Mouse (Mus musculus) liver, embryonic 12.5 days (tissue): Measurements from ENCODE around the gene Zfx. TPM values are rescaled to one million over a fixed set of nuclear protein-coding genes. Genes with fewer than 3 reads are reported as not detected.

Experiments used
- ATAC-seq: fragments of 200-750 bp; cut with Nextera tagmentation; 2 replicates; pipeline ENCODE4 v1.8.0; 2017; ENCODE audit warnings: moderate number of reproducible peaks, mild to moderate bottlenecking, moderate library complexity
- H3K27ac ChIP-seq: fragments of 300-500 bp; sonication (generic); 2 replicates; pipeline ENCODE4 v1.5.1; 2016; ENCODE audit warnings: mild to moderate bottlenecking
- H3K27me3 ChIP-seq: fragments of 300-500 bp; sonication (generic); replicated peaks from 2 replicates; pipeline ENCODE4 v1.6.1; 2016; ENCODE audit warnings: mild to moderate bottlenecking, moderate library complexity
- H3K36me3 ChIP-seq: fragments of 300-500 bp; sonication (generic); 2 replicates; pipeline ENCODE4 v1.6.1; 2016; ENCODE audit warnings: mild to moderate bottlenecking, moderate library complexity
- H3K4me1 ChIP-seq: fragments of 300-500 bp; sonication (generic); 2 replicates; pipeline ENCODE4 v1.6.1; 2016
- H3K4me2 ChIP-seq: fragments of 300-500 bp; sonication (generic); 2 replicates; pipeline ENCODE4 v1.6.1; 2016; ENCODE audit warnings: mild to moderate bottlenecking, moderate library complexity
- H3K4me3 ChIP-seq: fragments of 300-500 bp; sonication (generic); 2 replicates; pipeline ENCODE4 v1.5.1; 2016; ENCODE audit warnings: mild to moderate bottlenecking, moderate library complexity
- H3K9ac ChIP-seq: fragments of 300-500 bp; sonication (generic); 2 replicates; pipeline ENCODE4 v1.6.1; 2016; ENCODE audit warnings: mild to moderate bottlenecking, moderate library complexity
- H3K9me3 ChIP-seq: fragments of 300-500 bp; sonication (generic); replicated peaks from 2 replicates; pipeline ENCODE4 v1.6.1; 2016; ENCODE audit warnings: mild to moderate bottlenecking, moderate library complexity
- WGBS: fragments of 180-500 bp; shearing (Covaris S2); methylation state at CpG from one replicate; pipeline ENCODE4 v1.1.7; 2016; ENCODE audit not compliant: insufficient replicate concordance; 5-methylcytosine and 5-hydroxymethylcytosine counted together
- polyA plus RNA-seq: library from polyadenylated mRNA; unstranded; fragments of >200 nt; fragmentation: Nextera tagmentation; extraction: Ambion mirVana; gene quantifications from 2 replicates; pipeline ENCODE4 v1.2.1, GENCODE M21; 2016

Zfx gene
- polyA plus RNA-seq = 16.0 and 16.3 TPM in 2 replicates

- no peaks in the 10 kb centered on the region for H3K36me3 ChIP-seq
- WGBS = 13% methylated on average over 51 of the region's 82 CpGs
- peak within 1 kb of the TSS; percentile 92 for H3K9ac ChIP-seq
- H3K4me3 ChIP-seq = peak within 1 kb of the TSS; percentile 75
- H3K27ac ChIP-seq = peak within 1 kb of the TSS; percentile 98
- ATAC-seq = peak; percentile 78
- H3K4me2 ChIP-seq = peak within 1 kb of the TSS; percentile 76
- peaks cover 47% of the 10 kb centered on the region for H3K27me3 ChIP-seq
- peaks cover 12% of the 10 kb centered on the region for H3K4me1 ChIP-seq
- H3K9me3 ChIP-seq = no peaks in the 10 kb centered on the region
Observed at GRCm38 (mm10) chrX:94123059-94123839, at the start of gene Zfx. Gene Zfx (minus strand): TSS chrX:94123702.

GRCm38 (mm10) chrX:94169348-94169747 lies 45.8 kb upstream of the Zfx start:
- no peak overlapping the region for H3K4me3 ChIP-seq
- H3K4me1 ChIP-seq = no peaks in the 10 kb centered on the region
- no peaks in the 10 kb centered on the region for H3K9me3 ChIP-seq
- no peak overlapping the region for H3K4me2 ChIP-seq
- no peak overlapping the region for H3K27ac ChIP-seq
- no peak overlapping the region for H3K9ac ChIP-seq
- no peak for ATAC-seq
- WGBS = 52% methylated on average over 6 of the region's 6 CpGs
- H3K36me3 ChIP-seq = no peaks in the 10 kb centered on the region
- peaks cover 14% of the 10 kb centered on the region; the same call in 1 of the 2 replicates for H3K27me3 ChIP-seq

- Histone ChIP-seq H3K4me3 (no peak overlapping the region), H3K36me3 (no peaks in the 10 kb centered on the region), H3K27me3 (peaks cover 43% of the 10 kb centered on the region), H3K4me1 (no peaks in the 10 kb centered on the region), H3K27ac (no peak overlapping the region), H3K9me3 (no peaks in the 10 kb centered on the region), H3K4me2 (no peak overlapping the region), H3K9ac (no peak overlapping the region)
- 58% methylated on average over 11 of the region's 11 CpGs for WGBS
- ATAC-seq = no peak
Observed at GRCm38 (mm10) chrX:94152251-94152830, 28.8 kb upstream of the Zfx start.

GRCm38 (mm10) chrX:94150471-94150870 lies 27.0 kb upstream of the Zfx start:
- Histone ChIP-seq H3K9ac (no peak overlapping the region), H3K9me3 (no peaks in the 10 kb centered on the region), H3K27ac (no peak overlapping the region), H3K4me1 (no peaks in the 10 kb centered on the region), H3K36me3 (no peaks in the 10 kb centered on the region), H3K4me3 (no peak overlapping the region), H3K4me2 (no peak overlapping the region), H3K27me3 (peaks cover 50% of the 10 kb centered on the region)
- 67% methylated on average over 19 of the region's 19 CpGs for WGBS
- no peak for ATAC-seq

GRCm38 (mm10) chrX:94142004-94142771 lies 18.7 kb upstream of the Zfx start:
- Histone ChIP-seq H3K4me3 (no peak overlapping the region), H3K27ac (no peak overlapping the region), H3K9me3 (no peaks in the 10 kb centered on the region), H3K36me3 (no peaks in the 10 kb centered on the region), H3K4me2 (no peak overlapping the region), H3K4me1 (no peaks in the 10 kb centered on the region), H3K27me3 (peaks cover 49% of the 10 kb centered on the region), H3K9ac (no peak overlapping the region)
- WGBS = 41% methylated on average over 7 of the region's 7 CpGs
- no peak for ATAC-seq

GRCm38 (mm10) chrX:94140080-94140479 lies 16.6 kb upstream of the Zfx start:
- H3K4me1 ChIP-seq = no peaks in the 10 kb centered on the region
- no peak overlapping the region for H3K4me2 ChIP-seq
- ATAC-seq = no peak
- H3K4me3 ChIP-seq = no peak overlapping the region
- no peaks in the 10 kb centered on the region for H3K36me3 ChIP-seq
- H3K27ac ChIP-seq = no peak overlapping the region
- 67% methylated on average over 1 of the region's 1 CpGs for WGBS
- H3K27me3 ChIP-seq = peaks cover 38% of the 10 kb centered on the region
- no peaks in the 10 kb centered on the region for H3K9me3 ChIP-seq
- no peak overlapping the region for H3K9ac ChIP-seq

- Histone ChIP-seq H3K36me3 (no peaks in the 10 kb centered on the region), H3K4me1 (no peaks in the 10 kb centered on the region), H3K9ac (no peak overlapping the region), H3K9me3 (no peaks in the 10 kb centered on the region), H3K27me3 (peaks cover 48% of the 10 kb centered on the region), H3K27ac (no peak overlapping the region), H3K4me3 (no peak overlapping the region), H3K4me2 (no peak overlapping the region)
- ATAC-seq = no peak
- 82% methylated on average over 1 of the region's 1 CpGs for WGBS
Observed at GRCm38 (mm10) chrX:94138256-94138655, 14.8 kb upstream of the Zfx start.

GRCm38 (mm10) chrX:94135084-94135483 lies 11.6 kb upstream of the Zfx start:
- H3K4me3 ChIP-seq = no peak overlapping the region
- no peak for ATAC-seq
- H3K4me1 ChIP-seq = no peaks in the 10 kb centered on the region
- no peaks in the 10 kb centered on the region for H3K9me3 ChIP-seq
- no peak overlapping the region for H3K9ac ChIP-seq
- peaks cover 54% of the 10 kb centered on the region for H3K27me3 ChIP-seq
- H3K36me3 ChIP-seq = no peaks in the 10 kb centered on the region
- WGBS = 46% methylated on average over 4 of the region's 4 CpGs
- H3K27ac ChIP-seq = no peak overlapping the region
- no peak overlapping the region for H3K4me2 ChIP-seq

- Histone ChIP-seq H3K4me2 (no peak overlapping the region), H3K9me3 (no peaks in the 10 kb centered on the region), H3K4me3 (no peak overlapping the region), H3K9ac (no peak overlapping the region), H3K4me1 (no peaks in the 10 kb centered on the region), H3K36me3 (no peaks in the 10 kb centered on the region), H3K27ac (no peak overlapping the region), H3K27me3 (peaks cover 54% of the 10 kb centered on the region)
- 53% methylated on average over 3 of the region's 3 CpGs for WGBS
- ATAC-seq = no peak
Observed at GRCm38 (mm10) chrX:94133551-94133950, 10.0 kb upstream of the Zfx start.

- Histone ChIP-seq H3K27ac (no peak overlapping the region), H3K9me3 (no peaks in the 10 kb centered on the region), H3K9ac (no peak overlapping the region), H3K4me1 (no peaks in the 10 kb centered on the region), H3K4me3 (no peak overlapping the region), H3K36me3 (no peaks in the 10 kb centered on the region), H3K4me2 (no peak overlapping the region), H3K27me3 (peaks cover 60% of the 10 kb centered on the region)
- 56% methylated on average over 3 of the region's 3 CpGs for WGBS
- no peak for ATAC-seq
Observed at GRCm38 (mm10) chrX:94132239-94132638, 8.7 kb upstream of the Zfx start.

GRCm38 (mm10) chrX:94129712-94130111 lies 6.2 kb upstream of the Zfx start:
- no peaks in the 10 kb centered on the region for H3K4me1 ChIP-seq
- no peak overlapping the region for H3K4me2 ChIP-seq
- no peaks in the 10 kb centered on the region for H3K36me3 ChIP-seq
- no peak overlapping the region for H3K4me3 ChIP-seq
- ATAC-seq = no peak
- H3K9ac ChIP-seq = no peak overlapping the region
- no peaks in the 10 kb centered on the region for H3K9me3 ChIP-seq
- H3K27me3 ChIP-seq = peaks cover 63% of the 10 kb centered on the region
- WGBS = 62% methylated on average over 4 of the region's 4 CpGs
- H3K27ac ChIP-seq = no peak overlapping the region

GRCm38 (mm10) chrX:94125950-94126349 lies 2.4 kb upstream of the Zfx start:
- ATAC-seq = no peak
- Histone ChIP-seq H3K36me3 (no peaks in the 10 kb centered on the region), H3K9me3 (no peaks in the 10 kb centered on the region), H3K4me2 (no peak overlapping the region), H3K27me3 (peaks cover 56% of the 10 kb centered on the region), H3K4me3 (no peak overlapping the region), H3K4me1 (no peaks in the 10 kb centered on the region), H3K9ac (no peak overlapping the region), H3K27ac (no peak overlapping the region)
- 43% methylated on average over 2 of the region's 2 CpGs for WGBS
